Mouse (Mus musculus) embryo, embryonic 10.5 days (tissue): ENCODE data around the gene Pdia3.
"Not testable (repeated sequence)": the region's sequence is repeated elsewhere in the genome, so short reads cannot be mapped to it uniquely, and the experiment has no call there.

Experiments used
- DNase-seq: peaks from one replicate; pipeline ENCODE4 v3.0.0-alpha.2; 2015; ENCODE audit warnings: low spot score

Gene Pdia3

DNA sequence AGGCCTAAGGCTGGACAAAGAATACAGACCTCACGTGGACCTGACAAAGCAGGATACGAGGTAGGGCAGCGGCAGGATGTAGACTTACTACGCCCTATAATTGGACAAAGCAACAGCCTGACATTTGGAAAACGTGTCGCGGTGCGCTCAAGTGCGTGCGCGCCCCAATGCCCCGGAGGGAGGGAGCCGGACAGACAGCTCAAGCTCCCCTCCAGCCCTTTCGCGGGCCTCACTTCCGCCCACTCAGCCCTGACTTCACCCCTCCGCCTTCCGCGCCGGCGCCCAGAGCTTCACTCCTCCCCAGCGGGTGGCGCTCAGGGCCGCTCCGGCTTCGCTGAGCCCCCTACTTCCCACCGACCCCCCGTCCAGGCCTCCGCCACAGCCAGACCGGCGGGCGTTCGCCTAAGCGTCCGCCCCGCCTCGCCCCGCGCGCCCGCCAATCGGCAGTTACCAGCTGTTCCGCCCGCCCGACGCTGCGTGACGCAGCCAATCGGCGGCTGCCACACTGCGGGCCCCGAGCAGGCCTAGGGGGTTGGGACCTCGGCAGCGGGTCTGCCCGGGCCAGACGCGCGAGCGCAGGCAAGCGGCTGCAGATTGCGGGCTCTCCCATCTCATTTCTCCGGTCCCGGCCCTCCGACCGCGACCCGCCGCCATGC, at the start of gene Pdia3, which contains the start of gene Catsper2:
TSS of gene Pdia3 (plus strand) at position 389 of the 656 bp plus-strand sequence.
TSS of gene Catsper2 (minus strand) at position 406 of the 656 bp plus-strand sequence.
- peak; percentile 97 for DNase-seq

- DNase-seq: no peak
Observed at GRCm38 (mm10) chr2:121368831-121369230, 44.7 kb upstream of the Pdia3 start.

DNA sequence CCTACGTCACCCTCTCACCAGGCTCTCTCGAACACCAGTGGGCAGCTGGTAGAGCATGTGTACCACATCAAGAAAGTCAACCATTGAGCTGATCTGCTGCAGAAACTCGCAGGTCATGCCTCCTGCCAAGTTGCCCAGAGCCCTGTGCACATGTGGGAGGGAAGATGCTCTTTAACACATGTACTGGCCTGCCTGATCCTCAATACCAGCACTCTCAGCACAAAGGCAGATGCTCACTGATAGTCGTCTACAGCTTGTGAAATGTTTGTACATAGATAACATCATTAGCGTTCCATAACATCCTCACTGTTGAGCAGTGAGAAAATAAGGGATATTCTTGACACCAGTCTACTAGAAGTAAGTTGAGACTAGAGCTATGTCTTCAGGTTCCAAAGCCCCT, 42.7 kb upstream of the Pdia3 start:
- no peak for DNase-seq

DNA sequence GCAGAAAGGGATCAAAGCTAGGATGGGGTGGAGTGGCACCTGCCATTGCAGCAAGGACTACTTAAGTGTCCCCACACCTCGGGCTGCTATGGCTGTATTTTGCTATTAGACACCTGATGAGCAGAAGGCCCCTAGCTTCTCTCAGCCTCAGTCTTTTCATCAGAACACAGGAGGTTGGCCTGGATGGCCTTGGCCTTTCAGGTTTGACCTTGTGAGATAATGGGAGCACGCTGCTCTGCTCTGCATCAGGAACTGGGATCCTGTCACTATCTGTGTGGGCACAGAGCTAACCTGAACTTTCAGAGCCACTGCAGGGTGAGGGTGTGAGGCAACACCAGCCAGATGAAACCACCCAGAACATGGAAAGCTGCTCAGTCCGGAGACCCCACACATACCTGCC, 41.3 kb upstream of the Pdia3 start:
- no peak for DNase-seq

DNA sequence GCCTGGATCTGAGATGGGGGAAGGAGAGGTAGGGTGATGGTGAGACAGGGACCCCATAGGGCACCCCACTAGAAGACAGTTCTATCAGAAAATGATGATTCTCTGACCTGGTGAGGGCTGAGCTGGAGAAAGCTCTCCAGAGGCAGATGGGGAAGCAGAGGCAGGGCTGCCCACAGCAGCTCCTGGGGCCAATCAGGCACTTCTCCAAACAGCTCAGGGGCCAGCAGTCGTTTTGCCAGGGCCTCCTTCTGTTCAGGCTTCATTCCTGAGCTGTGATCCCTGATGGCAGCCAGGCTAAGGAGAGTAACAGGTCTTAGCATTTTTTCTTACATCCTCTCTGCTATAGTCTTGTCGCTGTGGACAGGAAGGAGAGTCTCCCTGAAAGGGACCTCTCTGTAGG, 38.8 kb upstream of the Pdia3 start:
- DNase-seq: no peak

GRCm38 (mm10) chr2:121386961-121387575, 26.5 kb upstream of the Pdia3 start, which contains the start of gene Strc:
Gene Strc (minus strand): TSS chr2:121387168.
- not testable (repeated sequence) for DNase-seq

DNA sequence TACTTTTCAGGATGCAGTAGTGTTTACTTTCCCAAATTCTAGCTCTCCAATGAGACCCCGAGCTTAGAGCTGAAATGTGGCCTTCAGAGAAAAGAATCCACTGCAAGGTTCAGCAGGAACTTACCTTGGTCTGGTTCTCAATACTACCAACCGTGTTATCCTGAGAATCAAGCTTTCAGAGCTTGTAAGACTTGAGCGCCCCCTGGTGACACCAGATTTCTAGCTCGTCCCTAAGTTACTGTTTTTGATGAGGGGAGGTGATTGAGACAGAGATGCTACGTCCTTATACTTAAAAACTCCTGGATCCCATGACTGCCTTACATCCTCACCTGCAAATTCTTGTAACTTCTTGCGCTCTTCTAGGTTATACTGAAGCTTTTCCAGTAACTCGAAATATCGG, 17.0 kb upstream of the Pdia3 start:
- peak; percentile 95 for DNase-seq

DNA sequence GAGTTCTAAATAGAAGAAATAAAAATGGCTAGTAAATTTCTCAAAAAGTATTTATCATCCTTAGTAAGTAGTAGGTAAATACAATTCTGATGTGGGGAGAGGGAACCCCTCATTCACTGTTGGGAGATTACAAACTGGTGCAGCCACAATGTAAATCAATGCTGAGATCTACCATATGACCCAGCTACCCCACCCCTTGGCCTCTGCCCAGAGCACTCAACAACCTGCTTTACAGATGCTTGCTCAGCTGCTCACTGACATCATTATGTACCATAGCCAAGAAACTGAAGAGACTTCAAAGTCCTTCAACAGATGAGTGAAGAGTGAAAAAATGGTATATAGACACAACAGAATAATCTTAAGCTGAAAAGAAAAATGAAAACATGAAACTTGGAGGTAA, 10.3 kb upstream of the Pdia3 start:
- no peak for DNase-seq

- peak; percentile 45 for DNase-seq
Observed at GRCm38 (mm10) chr2:121408160-121408559, 5.4 kb upstream of the Pdia3 start.

DNA sequence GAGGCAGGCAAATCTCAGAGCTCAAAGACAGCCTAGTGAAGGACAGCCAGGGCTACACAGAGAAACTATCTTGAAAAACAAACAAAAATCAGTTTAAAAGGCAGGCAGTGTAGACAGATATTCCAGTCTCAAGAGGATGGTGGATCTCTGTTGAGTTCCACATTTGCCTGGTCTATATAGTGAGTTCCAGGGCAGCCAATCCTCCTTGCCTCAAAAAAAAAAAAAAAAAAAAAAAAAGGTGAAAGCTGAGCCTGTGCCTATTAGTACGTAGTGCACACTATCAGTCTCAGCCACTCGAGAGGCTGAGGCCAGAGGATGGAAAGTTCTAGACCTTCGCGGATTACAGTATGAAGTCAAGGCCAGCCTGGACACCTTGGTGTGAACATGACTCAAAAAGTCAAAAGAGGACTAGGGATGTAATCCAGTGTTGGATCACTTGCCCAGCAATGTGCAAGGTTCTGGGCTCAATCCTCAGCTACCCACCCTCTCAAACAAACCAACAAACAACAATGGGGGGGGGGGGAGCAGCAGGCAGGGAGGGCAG, 660 bp upstream of the Pdia3 start:
- no peak for DNase-seq

GRCm38 (mm10) chr2:121414139-121414685, 637 bp downstream of the Pdia3 start:
- DNase-seq: peak; percentile 64

- DNase-seq: no peak
Observed at GRCm38 (mm10) chr2:121415103-121415502, 1.5 kb downstream of the Pdia3 start.

- DNase-seq: no peak
Observed at GRCm38 (mm10) chr2:121415591-121415990, 2.0 kb downstream of the Pdia3 start.

DNA sequence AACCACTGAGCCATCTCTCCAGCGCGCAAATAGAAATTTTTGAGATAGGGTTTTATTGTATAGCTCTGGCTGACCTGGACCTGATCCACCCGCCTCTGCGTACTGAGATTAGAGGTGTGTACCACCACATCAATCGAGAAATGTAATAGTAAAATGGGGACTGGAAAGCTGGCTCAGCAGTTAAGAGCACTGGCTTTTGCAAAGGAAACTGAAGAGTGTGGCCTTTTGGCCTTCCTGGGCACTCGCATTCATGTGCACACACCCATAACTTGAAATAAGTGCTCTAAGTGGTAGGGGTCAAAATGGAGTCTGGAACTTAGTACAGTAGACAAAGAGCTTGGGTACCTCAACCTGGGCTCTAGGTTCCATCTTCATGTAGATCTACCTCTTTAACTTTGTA, 2.8 kb downstream of the Pdia3 start:
- DNase-seq: no peak

- no peak for DNase-seq
Observed at GRCm38 (mm10) chr2:121418476-121418875, 4.9 kb downstream of the Pdia3 start.

GRCm38 (mm10) chr2:121423166-121423565, 9.6 kb downstream of the Pdia3 start:
- DNase-seq: no peak

DNA sequence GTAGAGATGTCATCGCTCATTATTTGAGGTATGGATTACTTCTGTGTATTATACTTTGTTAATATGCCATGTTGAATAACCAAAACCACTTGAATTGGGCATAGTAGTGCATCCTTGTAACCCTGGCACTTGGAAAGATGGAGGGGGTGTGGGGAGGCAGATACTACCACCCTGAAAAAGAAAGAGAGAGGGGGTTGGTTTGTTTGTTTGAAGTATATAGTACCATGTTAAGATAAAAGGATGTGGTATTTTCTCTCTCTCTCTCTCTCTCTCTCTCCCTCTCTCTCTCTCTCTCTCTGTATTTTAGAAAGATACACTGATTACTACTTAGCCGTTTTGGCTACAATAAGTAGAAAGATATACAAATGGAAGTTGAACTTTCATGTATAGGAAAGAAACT, 12.3 kb downstream of the Pdia3 start:
- DNase-seq: no peak

- DNase-seq: peak; percentile 58
Observed at GRCm38 (mm10) chr2:121434854-121435253, 21.3 kb downstream of the Pdia3 start.

- no peak for DNase-seq
Observed at GRCm38 (mm10) chr2:121439746-121440145, 26.2 kb downstream of the Pdia3 start.

GRCm38 (mm10) chr2:121440834-121441605, 27.4 kb downstream of the Pdia3 start:
- no peak for DNase-seq

DNA sequence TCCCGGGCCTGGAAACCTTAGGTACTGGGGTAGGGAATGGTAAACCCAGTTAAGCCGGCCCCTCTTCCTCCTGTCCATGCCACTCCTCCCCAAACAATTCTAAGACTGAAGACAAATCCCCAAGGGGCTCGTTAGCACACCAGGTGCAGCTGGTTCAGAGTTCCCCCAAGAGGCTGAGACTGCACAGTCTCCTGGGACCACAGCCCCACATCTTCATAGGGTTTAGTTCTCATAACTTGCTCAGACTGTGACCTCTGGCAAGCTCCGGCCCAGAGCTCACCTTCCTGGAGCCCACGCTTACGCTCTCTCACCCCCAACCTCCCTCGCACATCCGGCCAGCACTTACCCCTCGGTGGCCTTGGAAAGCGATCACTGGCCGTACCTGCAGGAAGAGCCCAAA, 28.2 kb downstream of the Pdia3 start:
- no peak for DNase-seq
